Mouse (Mus musculus) forebrain, embryonic 11.5 days (tissue): ENCODE measurements around the gene Sgip1. TPM values are rescaled to one million over a fixed set of nuclear protein-coding genes. Genes with fewer than 3 reads are reported as not detected.

Experiments
- ATAC-seq: fragments of 200-750 bp; cut with Nextera tagmentation; replicated peaks from 2 replicates; pipeline ENCODE4 v1.8.0; 2017; ENCODE audit warnings: moderate TSS enrichment; ENCODE audit not compliant: low FRiP score
- DNase-seq: peaks from one replicate; pipeline ENCODE4 v3.0.0-alpha.2; 2017; ENCODE audit warnings: low spot score
- H3K27ac ChIP-seq: fragments of 300-500 bp; sonication (generic); 2 replicates; pipeline ENCODE4 v1.5.1; 2014; ENCODE audit warnings: low read depth, low read length
- H3K27me3 ChIP-seq: fragments of 300-500 bp; sonication (generic); 2 replicates; pipeline ENCODE4 v1.6.1; 2014; ENCODE audit warnings: mild to moderate bottlenecking, low read length, mixed read lengths; ENCODE audit not compliant: control insufficient read depth, insufficient read depth
- H3K36me3 ChIP-seq: fragments of 300-500 bp; sonication (generic); 2 replicates; pipeline ENCODE4 v1.6.1; 2014; ENCODE audit warnings: mild to moderate bottlenecking, low read length, moderate library complexity, mixed read lengths; ENCODE audit not compliant: control insufficient read depth, insufficient read depth
- H3K4me1 ChIP-seq: fragments of 300-500 bp; sonication (generic); replicated peaks from 2 replicates; pipeline ENCODE4 v1.6.1; 2014; ENCODE audit warnings: low read length, mixed read lengths; ENCODE audit not compliant: control insufficient read depth, insufficient read depth
- H3K4me2 ChIP-seq: fragments of 300-500 bp; sonication (generic); 2 replicates; pipeline ENCODE4 v1.6.1; 2014; ENCODE audit warnings: low read depth, mild to moderate bottlenecking, low read length, moderate library complexity, mixed read lengths; ENCODE audit not compliant: severe bottlenecking
- H3K4me3 ChIP-seq: fragments of 300-500 bp; sonication (generic); 2 replicates; pipeline ENCODE4 v1.5.1; 2014; ENCODE audit warnings: low read depth, low read length
- H3K9ac ChIP-seq: fragments of 300-500 bp; sonication (generic); 2 replicates; pipeline ENCODE4 v1.6.1; 2014; ENCODE audit warnings: low read length
- H3K9me3 ChIP-seq: fragments of 300-500 bp; sonication (generic); 2 replicates; pipeline ENCODE4 v1.6.1; 2016; ENCODE audit warnings: low read length, mixed read lengths; ENCODE audit not compliant: control insufficient read depth
- WGBS: fragments of 180-500 bp; shearing (Covaris S2); extraction: QIAGEN DNeasy Blood & Tissue Kit; methylation state at CpG from one replicate; pipeline ENCODE4 v1.1.7; 2014; 5-methylcytosine and 5-hydroxymethylcytosine counted together
- polyA plus RNA-seq: library from polyadenylated mRNA; unstranded; fragments of >200 nt; fragmentation: Nextera tagmentation; extraction: Ambion mirVana; gene quantifications from 2 replicates; pipeline ENCODE4 v1.2.1, GENCODE M21; 2014

Sgip1 gene
- polyA plus RNA-seq, 1 experiment from 2014 or later, result 12.8 TPM

DNA sequence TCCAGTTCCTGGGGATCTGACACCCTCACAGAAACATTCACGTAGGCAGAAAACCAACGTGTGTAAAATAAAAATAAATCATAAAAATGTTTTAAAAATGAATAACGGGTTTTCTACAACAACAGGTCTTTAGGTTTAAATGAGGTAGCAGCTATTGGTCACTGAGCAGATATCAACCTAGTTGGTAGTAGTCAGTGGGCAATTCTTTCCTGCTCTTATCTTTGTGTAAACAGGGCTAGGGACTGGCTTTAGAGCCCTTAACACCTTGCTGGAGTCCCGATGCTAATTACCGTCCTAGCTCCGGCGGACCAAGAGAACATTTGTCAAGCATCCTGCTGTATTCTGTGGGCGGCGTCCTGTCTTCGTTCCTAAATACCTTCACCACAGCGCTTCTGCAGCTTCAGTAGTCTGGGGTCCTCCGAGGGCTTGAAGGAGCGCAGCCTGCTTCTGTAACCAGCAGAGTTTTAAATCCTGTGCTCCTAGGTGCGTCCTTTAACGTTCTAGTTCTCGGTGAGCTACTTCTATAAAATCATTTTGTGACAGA is 236.8 kb downstream of the Sgip1 start:
- no peaks in the 10 kb centered on the region for H3K9me3 ChIP-seq
- DNase-seq (no peak), ATAC-seq (no peak)
- H3K4me3 ChIP-seq, result no peak overlapping the region
- H3K9ac ChIP-seq, result no peak overlapping the region
- H3K4me2 ChIP-seq, result peak overlapping the region; percentile 24; the same call in 1 of the 2 replicates
- no peak overlapping the region for H3K27ac ChIP-seq
- peaks cover 15% of the 10 kb centered on the region for H3K4me1 ChIP-seq
- 9% methylated on average over 16 of the region's 16 CpGs for WGBS
- no peaks in the 10 kb centered on the region for H3K36me3 ChIP-seq
- peaks cover 30% of the 10 kb centered on the region for H3K27me3 ChIP-seq

GRCm38 (mm10) chr4:102978440-102978839 is 237.3 kb downstream of the Sgip1 start, which contains the start of gene Tctex1d1:
Gene Tctex1d1 (plus strand): TSS chr4:102978606.
- DNase-seq (peak; percentile 60), ATAC-seq (peak; percentile 45; the same call in 1 of the 2 replicates)
- Histone ChIP-seq H3K4me3 (peak within 1 kb of the TSS; percentile 0; the same call in 1 of the 2 replicates), H3K4me2 (peak within 1 kb of the TSS; percentile 46), H3K36me3 (no peaks in the 10 kb centered on the region), H3K27me3 (peaks cover 30% of the 10 kb centered on the region), H3K9me3 (no peaks in the 10 kb centered on the region), H3K9ac (no peak within 1 kb of the TSS), H3K4me1 (peaks cover 15% of the 10 kb centered on the region), H3K27ac (no peak within 1 kb of the TSS)
- under 1% methylated on average over 13 of the region's 13 CpGs for WGBS

DNA sequence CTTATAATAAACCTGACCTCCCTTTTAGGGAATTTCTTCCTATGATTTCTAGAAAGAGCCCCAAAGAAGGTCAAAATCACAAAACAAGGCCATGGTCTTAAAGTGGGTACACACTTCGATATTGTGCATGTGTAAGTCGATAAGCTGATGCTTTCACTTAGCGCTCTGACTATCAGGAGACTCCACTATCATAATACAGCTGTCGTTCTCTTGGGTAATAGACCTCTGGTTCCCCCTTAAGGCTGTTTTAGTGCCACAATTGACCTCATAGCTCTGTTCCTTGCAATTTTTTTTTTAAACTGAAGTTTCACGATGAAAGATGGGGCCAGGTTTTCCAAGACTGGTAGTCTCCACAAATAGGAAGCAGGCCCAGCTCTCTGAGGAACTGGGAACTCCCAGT is 238.3 kb downstream of the Sgip1 start:
- no peak overlapping the region for H3K4me2 ChIP-seq
- H3K9ac ChIP-seq, result no peak overlapping the region
- H3K4me3 ChIP-seq, result no peak overlapping the region
- no peaks in the 10 kb centered on the region for H3K9me3 ChIP-seq
- no peaks in the 10 kb centered on the region for H3K36me3 ChIP-seq
- 62% methylated on average over 5 of the region's 5 CpGs for WGBS
- ATAC-seq (no peak), DNase-seq (no peak)
- no peak overlapping the region for H3K27ac ChIP-seq
- peaks cover 15% of the 10 kb centered on the region for H3K4me1 ChIP-seq
- H3K27me3 ChIP-seq, result peaks cover 28% of the 10 kb centered on the region

DNA sequence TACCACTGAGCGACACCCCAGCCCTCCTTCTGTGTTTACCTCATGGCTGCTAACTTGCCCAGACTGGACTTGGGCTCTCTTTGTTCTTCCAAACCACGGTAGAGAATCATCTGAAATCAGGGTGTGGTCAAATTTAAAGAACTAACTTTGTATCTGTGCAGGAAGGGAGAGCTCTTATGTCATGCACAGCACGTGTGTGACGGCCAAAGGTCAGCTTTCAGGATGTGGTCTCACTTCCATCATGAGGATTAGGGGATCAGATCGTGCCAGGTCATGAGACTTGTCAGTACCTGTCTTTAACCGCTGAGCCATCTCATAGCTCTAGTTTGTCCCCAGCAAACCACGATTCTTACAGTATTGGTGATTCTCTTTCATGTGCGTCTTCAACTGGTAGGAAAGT is 240.6 kb downstream of the Sgip1 start:
- Histone ChIP-seq H3K9me3 (no peaks in the 10 kb centered on the region), H3K4me3 (no peak overlapping the region), H3K27ac (no peak overlapping the region), H3K36me3 (no peaks in the 10 kb centered on the region), H3K4me2 (no peak overlapping the region), H3K4me1 (peaks cover 8% of the 10 kb centered on the region), H3K9ac (no peak overlapping the region), H3K27me3 (peaks cover 19% of the 10 kb centered on the region)
- DNase-seq (no peak), ATAC-seq (no peak)
- WGBS, result 90% methylated on average over 8 of the region's 8 CpGs

DNA sequence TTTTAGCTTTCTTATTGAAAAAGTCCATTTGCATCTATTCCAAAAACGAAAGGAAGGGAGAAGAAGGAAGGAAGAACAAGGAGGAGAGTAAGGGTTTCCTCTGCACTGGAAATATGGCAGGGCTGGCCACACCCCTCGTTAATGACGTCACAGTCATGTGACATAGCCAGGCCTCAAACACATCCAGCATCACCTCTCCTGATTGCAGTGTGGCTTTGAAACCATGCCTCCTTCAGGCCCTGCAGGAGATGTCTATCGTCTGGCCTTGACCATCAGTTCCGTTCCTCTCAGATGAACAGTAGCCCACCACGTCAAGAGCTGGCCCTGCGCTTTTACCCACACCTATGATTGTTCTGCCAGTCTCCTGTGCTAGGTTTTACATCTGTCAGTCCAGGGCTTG is 245.1 kb downstream of the Sgip1 start:
- WGBS, result 71% methylated on average over 7 of the region's 7 CpGs
- Histone ChIP-seq H3K9ac (no peak overlapping the region), H3K4me1 (no peaks in the 10 kb centered on the region), H3K27me3 (no peaks in the 10 kb centered on the region), H3K36me3 (no peaks in the 10 kb centered on the region), H3K9me3 (no peaks in the 10 kb centered on the region), H3K27ac (no peak overlapping the region), H3K4me3 (no peak overlapping the region), H3K4me2 (no peak overlapping the region)
- DNase-seq (no peak), ATAC-seq (no peak)

GRCm38 (mm10) chr4:102986917-102987316 is 245.8 kb downstream of the Sgip1 start:
- H3K4me3 ChIP-seq, result no peak overlapping the region
- H3K36me3 ChIP-seq, result no peaks in the 10 kb centered on the region
- 2% methylated on average over 2 of the region's 2 CpGs for WGBS
- DNase-seq (no peak), ATAC-seq (0 out of 2 replicates have a peak, but pooled peaks have one; percentile 39)
- no peak overlapping the region for H3K4me2 ChIP-seq
- no peaks in the 10 kb centered on the region for H3K9me3 ChIP-seq
- H3K27ac ChIP-seq, result no peak overlapping the region
- no peak overlapping the region for H3K9ac ChIP-seq
- H3K4me1 ChIP-seq, result no peaks in the 10 kb centered on the region
- no peaks in the 10 kb centered on the region for H3K27me3 ChIP-seq

DNA sequence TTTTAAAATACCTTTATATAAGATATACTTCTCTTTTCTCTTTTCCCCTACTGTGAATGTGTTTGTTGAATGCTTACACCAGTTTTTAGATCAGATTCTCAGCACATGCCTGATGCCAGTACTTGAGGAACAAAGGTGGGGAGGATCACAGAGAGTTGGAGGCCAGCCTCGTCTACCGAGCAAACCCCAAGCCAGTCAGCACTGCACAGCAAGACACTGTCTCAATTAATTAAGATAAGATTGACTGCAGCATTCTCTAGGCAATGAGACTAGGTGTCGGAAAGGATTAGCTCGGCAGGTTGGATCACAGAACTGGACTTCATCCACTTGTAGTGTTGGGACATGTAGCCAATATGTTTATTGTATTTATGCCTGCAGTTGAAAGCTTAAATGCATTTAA is 246.2 kb downstream of the Sgip1 start:
- H3K4me2 ChIP-seq, result no peak overlapping the region
- no peak overlapping the region for H3K4me3 ChIP-seq
- H3K27me3 ChIP-seq, result no peaks in the 10 kb centered on the region
- 29% methylated on average over 4 of the region's 4 CpGs for WGBS
- no peaks in the 10 kb centered on the region for H3K4me1 ChIP-seq
- no peak for ATAC-seq
- H3K36me3 ChIP-seq, result no peaks in the 10 kb centered on the region
- H3K9me3 ChIP-seq, result no peaks in the 10 kb centered on the region
- no peak overlapping the region; the same call in 1 of the 2 replicates for H3K27ac ChIP-seq
- DNase-seq, result no peak
- H3K9ac ChIP-seq, result no peak overlapping the region

GRCm38 (mm10) chr4:102987756-102988155 is 246.7 kb downstream of the Sgip1 start:
- no peak overlapping the region; the same call in 1 of the 2 replicates for H3K27ac ChIP-seq
- H3K4me2 ChIP-seq, result no peak overlapping the region
- H3K9ac ChIP-seq, result no peak overlapping the region
- no peaks in the 10 kb centered on the region for H3K36me3 ChIP-seq
- 72% methylated on average over 2 of the region's 2 CpGs for WGBS
- no peaks in the 10 kb centered on the region for H3K4me1 ChIP-seq
- DNase-seq, result no peak
- H3K27me3 ChIP-seq, result no peaks in the 10 kb centered on the region
- H3K4me3 ChIP-seq, result no peak overlapping the region
- no peaks in the 10 kb centered on the region for H3K9me3 ChIP-seq
- no peak for ATAC-seq

DNA sequence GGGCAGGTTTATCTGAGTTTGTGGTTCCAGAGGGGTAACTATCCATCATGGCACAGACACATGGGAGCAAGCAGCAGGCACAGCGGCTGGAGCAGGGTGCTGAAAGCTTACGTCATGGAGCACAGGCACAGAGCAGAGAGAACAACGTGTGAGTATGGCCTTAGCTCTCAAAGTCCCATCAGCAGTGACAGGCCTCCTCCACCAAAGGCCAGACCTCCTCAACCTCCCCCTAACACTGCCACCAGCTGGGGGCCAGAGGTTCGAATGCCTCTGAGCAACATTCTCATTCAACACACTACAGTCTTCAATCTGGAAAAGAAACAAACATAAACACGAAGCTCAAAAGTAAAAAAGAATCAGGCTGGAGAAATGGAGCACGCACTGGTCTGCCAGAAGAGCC is 247.4 kb downstream of the Sgip1 start:
- Histone ChIP-seq H3K4me3 (no peak overlapping the region), H3K9me3 (no peaks in the 10 kb centered on the region), H3K27me3 (no peaks in the 10 kb centered on the region), H3K27ac (no peak overlapping the region), H3K4me2 (no peak overlapping the region), H3K36me3 (no peaks in the 10 kb centered on the region), H3K9ac (no peak overlapping the region), H3K4me1 (no peaks in the 10 kb centered on the region)
- whole genome bisulfite sequencing, result 74% methylated on average over 6 of the region's 6 CpGs
- ATAC-seq (no peak), DNase-seq (no peak)
